Mouse (Mus musculus) CD4-positive, CD25-positive, alpha-beta regulatory T cell, adult 4 months (primary cell): Measurements from ENCODE around the gene Olfr1441. TPM values are rescaled to one million over a fixed set of nuclear protein-coding genes. Genes with fewer than 3 reads are reported as not detected.

ENCODE experiments used
- ATAC-seq: one replicate; pipeline ENCODE4 v1.8.0; 2017
- polyA plus RNA-seq, 2 experiments: library from polyadenylated mRNA; unstranded; fragments of 100-300 nt; shearing (Covaris generic); gene quantifications; one replicate each; pipeline ENCODE4 v1.2.1; 2017

The Olfr1441 gene
- polyA plus RNA-seq, 2 experiments from 2014 or later, result not detected

- ATAC-seq, result no peak
These were observed 46.4 kb downstream of the Olfr1441 start for GRCm38 (mm10) chr19:12463722-12464035.

- no peak for ATAC-seq
These were observed 46.9 kb downstream of the Olfr1441 start for GRCm38 (mm10) chr19:12464127-12464526.

- no peak for ATAC-seq
These were observed 47.4 kb downstream of the Olfr1441 start for GRCm38 (mm10) chr19:12464674-12465073.

GRCm38 (mm10) chr19:12465530-12466144 lies 48.4 kb downstream of the Olfr1441 start:
- no peak for ATAC-seq

GRCm38 (mm10) chr19:12466204-12466603 lies 49.0 kb downstream of the Olfr1441 start:
- peak; percentile 74 for ATAC-seq

GRCm38 (mm10) chr19:12467436-12467835 lies 50.2 kb downstream of the Olfr1441 start:
- ATAC-seq, result no peak

GRCm38 (mm10) chr19:12471866-12472265 lies 54.6 kb downstream of the Olfr1441 start:
- peak; percentile 18 for ATAC-seq

- no peak for ATAC-seq
These were observed 55.2 kb downstream of the Olfr1441 start for GRCm38 (mm10) chr19:12472381-12472976.

Other genes starting within 250 kb of the Olfr1441 start
- gene Olfr1555-ps1, start 247.3 kb upstream of the Olfr1441 start, polyA plus RNA-seq, result under 1 TPM in 1 of 2 experiments, not detected in 1; 0.15 TPM
- not detected for gene Olfr1431, start 216.8 kb upstream of the Olfr1441 start, polyA plus RNA-seq
- under 1 TPM in 1 of 2 experiments, not detected in 1; 0.20 TPM for gene Olfr1432, start 184.8 kb upstream of the Olfr1441 start, polyA plus RNA-seq
- not detected for gene Olfr262, start 175.8 kb upstream of the Olfr1441 start, polyA plus RNA-seq
- not detected for gene Olfr235, start 156.4 kb upstream of the Olfr1441 start, polyA plus RNA-seq
- not detected for gene Olfr1434, start 137.6 kb upstream of the Olfr1441 start, polyA plus RNA-seq
- gene Olfr1436, start 118.3 kb upstream of the Olfr1441 start, polyA plus RNA-seq, result not detected
- not detected for gene Olfr1437, start 92.3 kb upstream of the Olfr1441 start, polyA plus RNA-seq
- not detected for gene Olfr1438-ps1, start 81.5 kb upstream of the Olfr1441 start, polyA plus RNA-seq
- under 1 TPM in 1 of 2 experiments, not detected in 1; 0.09 TPM for gene Olfr1440, start 30.2 kb upstream of the Olfr1441 start, polyA plus RNA-seq
- gene Pfpl, start 10.5 kb downstream of the Olfr1441 start, polyA plus RNA-seq, result not detected
- under 1 TPM; 0.15 to 0.44 TPM for gene Mpeg1, start 43.3 kb downstream of the Olfr1441 start, polyA plus RNA-seq
- 10 to 100 TPM in 1 of 2 experiments, 1 to 10 TPM in 1; 6.8 to 11.4 TPM for gene Dtx4, start 84.0 kb downstream of the Olfr1441 start, polyA plus RNA-seq
- gene Fam111a, start 128.3 kb downstream of the Olfr1441 start, polyA plus RNA-seq, result 10 to 100 TPM; 43.5 to 49.8 TPM
- gene Gm4952, start 182.5 kb downstream of the Olfr1441 start, polyA plus RNA-seq, result not detected
- gene Glyat, start 215.9 kb downstream of the Olfr1441 start, polyA plus RNA-seq, result under 1 TPM in 1 of 2 experiments, not detected in 1; 0.19 TPM